ENCODE assay signal across 18 mouse cellular contexts in the genomic region with DNA sequence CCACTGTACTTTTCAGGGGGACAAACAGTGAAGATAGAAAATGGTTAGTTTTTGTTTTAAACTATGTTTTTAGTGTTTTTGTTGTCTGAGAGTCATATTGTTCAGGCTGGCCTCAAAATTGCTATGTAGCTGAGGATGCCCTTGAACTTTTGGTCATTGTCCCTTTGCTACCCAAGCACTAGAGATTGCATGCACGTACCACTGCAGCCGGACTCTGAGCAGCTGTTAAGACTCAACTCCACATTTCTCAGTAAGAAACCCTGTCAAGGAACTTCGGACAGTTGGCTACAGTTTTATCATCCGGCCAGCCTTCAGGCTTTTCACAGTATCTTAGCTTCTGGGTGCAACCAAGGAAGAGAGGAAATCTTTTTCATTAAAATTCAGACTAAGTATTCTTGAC.
DNase-seq lines count a peak whose midpoint lies in the region; ATAC-seq and TF ChIP-seq lines count a peak whose summit lies in the region.
"Had no signal": no experiment of that assay in that cellular context is flagged by ENCODE, and none has a peak within 500 bp of the region (broad histone marks: within the 10 kb centered on the region; RNA-seq: fewer than 3 reads in every experiment).

No protein-coding gene starts in this region.

- no peak for TF ChIP-seq CTCF in kidney, postnatal 0 days (IDR thresholded peaks at IDR 0.05; ENCODE audit: low read depth)
- no peak for TF ChIP-seq CTCF in lung, embryonic 14.5 days (IDR thresholded peaks at IDR 0.05; ENCODE audit: low read depth)

- no peaks in the 10 kb centered on the region for H3K4me1 ChIP-seq in kidney, postnatal 0 days (replicated peaks; ENCODE audit: insufficient read depth, low read length)
- no peaks in the 10 kb centered on the region for H3K4me1 ChIP-seq in lung, embryonic 14.5 days (ENCODE audit: insufficient read depth)
- H3K4me1 ChIP-seq: embryonic facial prominence, embryonic 12.5 days; forebrain, embryonic 15.5 days; heart, embryonic 13.5 days; hindbrain, embryonic 12.5 days had no signal

- no peaks in the 10 kb centered on the region for H3K9me3 ChIP-seq in kidney, postnatal 0 days (replicated peaks; ENCODE audit: low read length)
- H3K9me3 ChIP-seq in lung, embryonic 14.5 days (ENCODE audit: low read depth, low read length): no peaks in the 10 kb centered on the region
- H3K9me3 ChIP-seq: embryonic facial prominence, embryonic 12.5 days; forebrain, embryonic 15.5 days; heart, embryonic 13.5 days; hindbrain, embryonic 12.5 days had no signal

- H3K9ac ChIP-seq in kidney, postnatal 0 days (ENCODE audit: low read depth, low read length): no peak overlapping the region
- no peak overlapping the region for H3K9ac ChIP-seq in lung, embryonic 14.5 days
- H3K9ac ChIP-seq: embryonic facial prominence, embryonic 12.5 days; forebrain, embryonic 15.5 days; heart, embryonic 13.5 days; hindbrain, embryonic 12.5 days had no signal

- intact Hi-C loops in left cerebral cortex, postnatal 14 days (cut with DNase I): no loop called here

- no peak overlapping the region for H3K4me2 ChIP-seq in kidney, postnatal 0 days (ENCODE audit: low read length)
- H3K4me2 ChIP-seq in lung, embryonic 14.5 days: no peak overlapping the region
- H3K4me2 ChIP-seq: embryonic facial prominence, embryonic 12.5 days; forebrain, embryonic 15.5 days; heart, embryonic 13.5 days; hindbrain, embryonic 12.5 days had no signal

- peak; percentile 38 for DNase-seq in kidney, postnatal 0 days (ENCODE audit: low spot score)
- no peak for DNase-seq in kidney, postnatal 25 days
- DNase-seq in lung, embryonic 14.5 days: peak; percentile 84
- DNase-seq in lung, postnatal 4 days: no peak
- DNase-seq in lung, postnatal 10 days: peak; percentile 11
- DNase-seq in lung, postnatal 25 days (ENCODE audit: low spot score): peak; percentile 4
- no peak for DNase-seq in left cerebral cortex, postnatal 14 days (ENCODE audit: low spot score in 2 of 2)
- DNase-seq: adrenal gland, postnatal 10 days; cerebellum, adult 11 months; cerebellum, adult 8-10 months; cerebellum, postnatal 14 days; gastrocnemius, postnatal 36 days; heart, adult 11 months; heart, postnatal 36 days had no signal

- no peak for ATAC-seq in kidney, postnatal 0 days (replicated peaks; ENCODE audit: low FRiP score, low read depth)
- ATAC-seq in lung, embryonic 14.5 days (ENCODE audit: insufficient read depth): peak; percentile 89
- ATAC-seq: forebrain, embryonic 15.5 days had no signal

- 45% methylated on average over 4 of the region's 4 CpGs for WGBS in kidney, postnatal 0 days
- 43% methylated on average over 4 of the region's 4 CpGs for WGBS in lung, embryonic 14.5 days

- H3K4me3 ChIP-seq in kidney, postnatal 0 days (replicated peaks; ENCODE audit: low read depth, low read length): no peak overlapping the region
- no peak overlapping the region for H3K4me3 ChIP-seq in lung, embryonic 14.5 days (ENCODE audit: low read depth, low read length)
- H3K4me3 ChIP-seq: embryonic facial prominence, embryonic 12.5 days; forebrain, embryonic 15.5 days; heart, embryonic 13.5 days; hindbrain, embryonic 12.5 days had no signal

- H3K27me3 ChIP-seq in kidney, postnatal 0 days (ENCODE audit: insufficient read depth, low read length): no peaks in the 10 kb centered on the region
- H3K27me3 ChIP-seq in lung, embryonic 14.5 days (ENCODE audit: insufficient read depth, low read length): no peaks in the 10 kb centered on the region
- H3K27me3 ChIP-seq: embryonic facial prominence, embryonic 12.5 days; forebrain, embryonic 15.5 days; heart, embryonic 13.5 days; hindbrain, embryonic 12.5 days had no signal

- H3K27ac ChIP-seq in kidney, postnatal 0 days: no peak overlapping the region
- H3K27ac ChIP-seq in lung, embryonic 14.5 days (ENCODE audit: low read depth): no peak overlapping the region
- H3K27ac ChIP-seq: embryonic facial prominence, embryonic 12.5 days; forebrain, embryonic 15.5 days; heart, embryonic 13.5 days; hindbrain, embryonic 12.5 days had no signal

- no peaks in the 10 kb centered on the region for H3K36me3 ChIP-seq in kidney, postnatal 0 days (ENCODE audit: insufficient read depth, low read length)
- H3K36me3 ChIP-seq in lung, embryonic 14.5 days (ENCODE audit: insufficient read depth): no peaks in the 10 kb centered on the region
- H3K36me3 ChIP-seq: embryonic facial prominence, embryonic 12.5 days; forebrain, embryonic 15.5 days; heart, embryonic 13.5 days; hindbrain, embryonic 12.5 days had no signal

Comparison
In these comparisons a context has a peak if more than half of its experiments do, and no peak if none do; other contexts are left out.
1. DNase-seq: peak in kidney, postnatal 0 days (single experiment), lung, embryonic 14.5 days (single experiment), lung, postnatal 10 days (single experiment) and lung, postnatal 25 days (single experiment); none in kidney, postnatal 25 days (0 of 2), lung, postnatal 4 days (0 of 2) and left cerebral cortex, postnatal 14 days (0 of 2).